Mouse (Mus musculus) C2C12 (cell line): Measurements from ENCODE around the gene Ap5s1.

Source experiments
- CEBPB ChIP-seq: IDR thresholded peaks from one replicate; pipeline ENCODE4 v1.6.1; 2011; ENCODE audit warnings: low read depth, mild to moderate bottlenecking, control low read depth, moderate library complexity
- CTCF ChIP-seq: IDR thresholded peaks from one replicate; pipeline ENCODE4 v1.5.1; 2011; ENCODE audit not compliant: control insufficient read depth, insufficient read depth, insufficient read length
- MAX ChIP-seq: IDR thresholded peaks from one replicate; pipeline ENCODE4 v1.6.1; 2011; ENCODE audit warnings: mild to moderate bottlenecking, control low read depth
- MYOD1 ChIP-seq: IDR thresholded peaks from one replicate; pipeline ENCODE4 v1.6.1; 2011; ENCODE audit warnings: low read depth; ENCODE audit not compliant: control insufficient read depth, insufficient read length
- USF1 ChIP-seq: IDR thresholded peaks from one replicate; pipeline ENCODE4 v1.6.1; 2011; ENCODE audit warnings: low read depth, mild to moderate bottlenecking, control low read depth, moderate library complexity

- TF ChIP-seq CTCF, result no peak
- no peak for TF ChIP-seq USF1
- no peak for TF ChIP-seq MYOD1
- no peak for TF ChIP-seq CEBPB
- no peak for TF ChIP-seq MAX
Measured at GRCm38 (mm10) chr2:131168914-131169313, 38.0 kb upstream of the Ap5s1 start.
